Mouse (Mus musculus) fibroblast of lung, adult 2 months (primary cell): ENCODE results near the gene Apoh.

ENCODE experiments used
- DNase-seq: peaks from one replicate; pipeline ENCODE4 v3.0.0-alpha.2; 2011; ENCODE audit warnings: low read depth

The Apoh gene

GRCm38 (mm10) chr11:108342781-108343768, at the start of gene Apoh:
Apoh (plus strand) TSS chr11:108343354.
- DNase-seq = no peak

DNA sequence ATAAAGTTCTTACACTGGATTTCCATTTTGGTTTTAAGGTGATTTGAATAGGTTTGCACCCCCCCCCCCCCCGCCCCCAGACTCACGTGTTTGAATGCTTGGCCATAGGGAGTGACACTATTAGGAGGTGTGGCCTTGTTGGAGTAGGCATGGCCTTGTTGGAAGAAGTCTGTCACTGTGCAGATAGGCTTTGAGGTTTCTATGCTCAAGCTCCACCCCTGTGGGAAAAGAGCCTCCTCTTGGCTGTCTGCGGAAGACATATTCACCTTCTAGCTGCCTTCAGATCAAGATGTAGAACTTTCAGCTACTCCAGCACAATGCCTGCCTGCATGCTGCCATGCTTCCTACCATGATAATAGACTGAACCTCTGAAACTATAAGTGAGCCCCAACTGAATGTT, 49.3 kb upstream of the Apoh start:
- no peak for DNase-seq

DNA sequence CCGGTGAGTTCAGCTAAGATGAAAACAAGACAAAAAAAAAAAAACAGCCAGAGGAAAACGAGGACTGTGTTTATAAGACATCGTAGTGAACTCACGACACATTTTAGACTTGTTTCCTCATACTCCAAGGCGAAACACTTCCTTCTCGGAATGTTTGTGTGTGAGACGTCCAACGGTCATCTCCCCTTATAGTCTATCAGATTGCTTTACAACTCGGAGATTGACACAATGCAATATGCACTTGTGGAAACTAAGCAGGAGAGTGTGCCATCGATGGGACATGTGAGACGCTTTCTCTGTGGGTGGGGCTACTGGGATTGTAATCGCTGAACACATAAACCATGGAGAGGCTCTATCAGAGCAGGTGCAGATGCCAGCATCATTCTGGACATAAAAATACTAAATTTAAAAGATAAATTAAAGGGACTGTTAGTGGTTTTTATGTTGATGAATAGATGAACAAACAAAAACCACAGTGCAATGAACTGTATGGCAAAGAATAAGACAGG, 48.8 kb upstream of the Apoh start:
- no peak for DNase-seq

DNA sequence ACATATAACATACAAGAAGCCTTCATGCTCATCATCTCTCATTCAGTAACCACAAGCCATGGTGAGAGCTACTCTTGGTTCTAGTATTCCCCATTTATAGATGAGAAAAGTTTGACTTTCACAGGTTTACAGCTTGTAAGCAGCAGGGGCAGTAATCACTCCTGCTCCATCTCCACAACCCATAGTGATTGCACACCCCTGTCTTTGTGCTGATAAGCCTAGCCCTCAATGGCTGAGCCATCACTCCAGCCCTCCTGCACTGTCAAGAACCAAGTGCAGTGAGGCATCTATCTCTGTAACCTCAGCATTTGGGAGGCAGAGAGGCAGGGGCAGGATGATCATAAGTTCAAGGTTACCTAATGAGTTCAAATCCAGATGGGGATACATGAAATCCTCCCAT, 47.8 kb upstream of the Apoh start:
- no peak for DNase-seq

GRCm38 (mm10) chr11:108297956-108298355, 45.2 kb upstream of the Apoh start:
- DNase-seq = no peak

- DNase-seq = no peak
Measured at GRCm38 (mm10) chr11:108299913-108300312, 43.2 kb upstream of the Apoh start.

DNA sequence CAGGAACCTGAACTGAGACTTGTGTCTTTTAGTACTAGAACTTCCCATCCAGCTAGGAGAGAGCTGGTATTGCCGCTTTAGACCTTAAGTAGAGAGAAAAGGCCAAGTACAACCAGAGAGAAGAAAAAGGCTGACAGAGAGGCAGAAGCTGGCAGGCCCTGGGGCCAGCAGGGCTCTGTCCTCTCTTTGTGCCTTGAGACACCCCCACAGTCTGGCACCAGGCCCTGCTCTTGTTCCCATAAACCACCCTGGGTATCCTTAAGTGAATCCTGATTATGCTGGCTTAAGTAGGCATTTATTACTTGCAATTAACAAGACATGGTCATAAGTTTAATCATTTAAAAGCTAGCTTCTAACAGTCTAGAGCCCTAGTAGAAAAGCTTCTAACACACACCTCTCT, 42.7 kb upstream of the Apoh start:
- no peak for DNase-seq

GRCm38 (mm10) chr11:108301036-108301435, 42.1 kb upstream of the Apoh start:
- DNase-seq = no peak

GRCm38 (mm10) chr11:108301796-108302490, 41.2 kb upstream of the Apoh start:
- no peak for DNase-seq

DNA sequence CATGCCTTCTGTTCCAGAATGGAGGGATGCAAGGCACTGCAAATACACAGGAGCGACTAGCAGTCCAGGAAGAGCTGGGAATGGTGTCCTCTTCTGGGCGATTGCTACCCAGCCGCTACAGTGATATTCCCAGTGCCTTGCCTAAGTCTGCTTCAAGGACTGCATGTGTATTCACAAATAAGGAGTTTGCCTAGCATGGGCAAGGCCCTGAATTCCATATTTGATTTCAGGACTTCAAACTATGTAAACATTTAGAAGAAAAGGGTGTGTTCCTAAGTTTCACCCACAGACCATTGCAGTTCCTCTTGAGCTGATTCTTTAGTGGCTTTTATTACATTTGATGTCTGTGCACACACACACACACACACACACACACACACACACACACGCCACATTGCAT, 39.4 kb upstream of the Apoh start:
- no peak for DNase-seq

DNA sequence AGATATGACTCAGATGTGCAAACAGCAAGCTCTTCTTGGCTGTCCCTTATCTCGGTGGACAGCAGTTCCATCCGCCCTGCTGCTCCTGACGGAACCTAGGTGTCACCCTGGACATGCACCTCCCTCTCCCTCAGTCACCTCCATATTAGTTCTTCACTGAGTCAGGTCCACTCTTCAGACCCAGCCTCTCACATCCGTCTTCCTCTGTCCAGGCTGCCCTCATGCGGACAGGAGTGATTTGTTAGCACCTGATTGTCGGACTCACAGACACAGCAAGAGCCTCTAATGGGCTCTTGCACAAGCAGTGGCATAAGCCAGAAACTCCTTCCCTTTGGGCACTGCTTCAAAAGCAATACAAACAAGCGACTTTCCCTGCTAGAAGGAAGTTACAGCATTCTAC, 35.9 kb upstream of the Apoh start:
- DNase-seq = peak; percentile 43

DNA sequence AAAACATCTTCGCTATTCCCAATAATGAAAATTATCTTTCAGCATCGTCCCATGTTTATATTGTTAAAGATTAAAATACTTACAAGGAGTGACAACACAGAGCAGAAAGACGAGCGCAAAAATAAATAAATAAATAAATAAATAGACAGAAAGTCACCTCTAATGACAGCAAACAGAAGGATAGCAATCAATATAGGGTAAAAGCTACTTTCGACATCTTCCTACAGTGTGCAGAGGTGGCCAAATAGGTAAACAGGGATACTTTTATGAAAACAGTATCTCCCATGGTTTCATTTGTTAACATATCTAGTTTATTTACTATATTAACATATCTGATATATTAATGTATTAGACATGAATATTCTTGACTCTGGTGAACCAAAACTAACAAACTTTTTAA, 34.9 kb upstream of the Apoh start:
- no peak for DNase-seq

- DNase-seq = no peak
Measured at GRCm38 (mm10) chr11:108309791-108310190, 33.4 kb upstream of the Apoh start.

GRCm38 (mm10) chr11:108311912-108312311, 31.2 kb upstream of the Apoh start:
- no peak for DNase-seq

- DNase-seq = no peak
Measured at GRCm38 (mm10) chr11:108312516-108312915, 30.6 kb upstream of the Apoh start.

- DNase-seq = no peak
Measured at GRCm38 (mm10) chr11:108315736-108316135, 27.4 kb upstream of the Apoh start.

DNA sequence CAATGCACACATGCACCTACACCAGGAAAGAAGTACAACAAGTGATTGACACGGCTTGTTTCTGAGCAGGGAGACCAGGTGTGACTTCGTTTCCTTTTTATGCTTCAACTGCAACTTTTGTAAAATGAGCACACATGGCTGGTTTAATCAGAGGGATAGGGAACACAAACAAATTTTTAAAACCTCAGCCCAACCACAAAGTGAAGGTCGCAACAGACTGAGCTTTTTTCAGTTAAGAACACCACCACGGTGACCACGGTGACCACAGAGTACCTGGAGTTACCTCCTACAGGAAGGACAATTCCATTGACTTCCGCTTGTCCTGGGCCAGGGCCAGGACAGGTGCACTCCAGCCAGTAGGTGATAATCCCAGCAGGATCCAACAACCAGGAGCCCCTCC, 25.3 kb upstream of the Apoh start:
- DNase-seq = no peak

DNA sequence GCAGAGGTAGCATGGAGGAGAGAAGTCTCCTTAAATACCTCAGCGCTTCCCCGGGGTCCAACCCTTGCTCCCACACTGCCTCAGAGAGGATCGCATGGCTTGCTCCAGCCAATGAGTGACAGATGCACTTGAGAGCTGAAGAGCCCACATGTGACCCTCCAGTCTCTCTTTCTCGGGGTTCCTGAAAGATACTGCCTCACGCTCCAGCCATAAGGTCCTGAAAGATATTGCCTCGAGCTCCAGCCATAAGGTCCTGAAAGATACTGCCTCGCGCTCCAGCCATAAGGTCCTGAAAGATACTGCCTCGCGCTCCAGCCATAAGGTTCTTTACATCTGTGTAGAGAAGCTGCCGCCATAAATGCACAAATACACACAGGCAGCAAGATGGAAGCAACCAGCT, 24.0 kb upstream of the Apoh start:
- no peak for DNase-seq

GRCm38 (mm10) chr11:108320561-108320960, 22.6 kb upstream of the Apoh start:
- no peak for DNase-seq

DNA sequence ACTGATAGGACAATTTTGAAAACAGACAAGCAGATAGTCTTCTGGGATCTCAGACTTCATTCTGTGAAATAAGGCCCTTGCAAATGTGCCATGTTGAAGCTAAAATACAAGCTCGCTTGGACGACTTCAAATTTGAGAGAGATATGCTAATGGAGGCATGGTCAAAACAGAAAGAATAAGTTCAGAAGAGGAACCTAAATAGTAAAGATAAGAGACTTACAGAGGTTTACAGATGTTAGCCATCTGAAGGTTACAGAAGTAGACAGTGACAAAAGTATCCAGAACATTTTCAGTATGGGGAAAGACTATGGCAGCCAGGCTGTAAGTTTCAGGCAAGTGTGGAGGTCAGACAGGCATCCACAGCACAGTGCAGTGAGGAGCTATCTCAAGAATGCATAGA, 21.0 kb upstream of the Apoh start:
- DNase-seq = no peak

GRCm38 (mm10) chr11:108325943-108326342, 17.2 kb upstream of the Apoh start:
- no peak for DNase-seq

- no peak for DNase-seq
Measured at GRCm38 (mm10) chr11:108330818-108331217, 12.3 kb upstream of the Apoh start.

- DNase-seq = no peak
Measured at GRCm38 (mm10) chr11:108333006-108333405, 10.1 kb upstream of the Apoh start.
